Mouse (Mus musculus) lung, adult 2 months (tissue): ENCODE measurements at regions not wholly inside any gene's neighbourhood (a gene's known extent, or its start where the extent isn't known, plus 50 kb on each side); places are given as distances from the start of the nearest gene placed in this dataset.
A peak's percentile ranks its signal among the peaks of the same experiment; 100 is the strongest.

Source experiments
- DNase-seq: peaks from one replicate; pipeline ENCODE4 v3.0.0; 2022
- H3K4me1 ChIP-seq: fragments of 200-500 bp; 2 replicates; pipeline ENCODE4 v1.6.1; 2011; ENCODE audit warnings: low read length; ENCODE audit not compliant: control insufficient read depth, insufficient read depth
- H3K4me3 ChIP-seq: fragments of 200-500 bp; replicated peaks from 2 replicates; pipeline ENCODE3; 2011; ENCODE audit warnings: low read depth, mild to moderate bottlenecking, control low read depth, low read length; ENCODE audit errors: extremely low read depth
- CTCF ChIP-seq: fragments of 200-500 bp; IDR thresholded peaks from 2 replicates; pipeline ENCODE4 v1.5.1; 2011; ENCODE audit warnings: mild to moderate bottlenecking, low read length, control low read depth; ENCODE audit not compliant: insufficient read depth
- POLR2A ChIP-seq: fragments of 200-500 bp; IDR thresholded peaks from 2 replicates; pipeline ENCODE4 v1.6.1; 2011; ENCODE audit warnings: low read depth, mild to moderate bottlenecking, control low read depth, low read length, borderline replicate concordance; ENCODE audit errors: extremely low read depth
- WGBS: fragments of 180-500 bp; shearing (Covaris S2); methylation state at CpG from one replicate; pipeline ENCODE4 v1.1.7; 2018; 5-methylcytosine and 5-hydroxymethylcytosine counted together

- no peak overlapping the region for H3K4me3 ChIP-seq
- 86% methylated on average over 7 of the region's 7 CpGs for WGBS
- no peak for TF ChIP-seq CTCF
- TF ChIP-seq POLR2A, result no peak
- H3K4me1 ChIP-seq, result no peaks in the 10 kb centered on the region
- DNase-seq, result no peak
These were observed 178.9 kb upstream of the Mrps10 start for GRCm38 (mm10) chr17:47189770-47190169.

- 30% methylated on average over 6 of the region's 6 CpGs for WGBS
- TF ChIP-seq POLR2A (no peak), CTCF (no peak)
- Histone ChIP-seq H3K4me1 (peaks cover 11% of the 10 kb centered on the region), H3K4me3 (no peak overlapping the region)
- no peak for DNase-seq
These were observed 173.8 kb upstream of the Ubr2 start for GRCm38 (mm10) chr17:47184148-47184547.

GRCm38 (mm10) chr17:47182118-47182517 is 171.8 kb upstream of the Ubr2 start:
- WGBS, result 29% methylated on average over 6 of the region's 6 CpGs
- peak; percentile 17 for DNase-seq
- Histone ChIP-seq H3K4me3 (no peak overlapping the region), H3K4me1 (peaks cover 11% of the 10 kb centered on the region)
- no peak for TF ChIP-seq POLR2A
- TF ChIP-seq CTCF, result no peak

- Histone ChIP-seq H3K4me1 (peaks cover 12% of the 10 kb centered on the region), H3K4me3 (no peak overlapping the region)
- no peak for DNase-seq
- 45% methylated on average over 5 of the region's 5 CpGs for WGBS
- TF ChIP-seq CTCF, result no peak
- TF ChIP-seq POLR2A, result no peak
These were observed 169.1 kb upstream of the Ubr2 start for GRCm38 (mm10) chr17:47179410-47179809.

GRCm38 (mm10) chr17:47178705-47179104 is 168.3 kb upstream of the Ubr2 start:
- DNase-seq, result no peak
- H3K4me1 ChIP-seq, result peaks cover 9% of the 10 kb centered on the region; the same call in 1 of the 2 replicates
- H3K4me3 ChIP-seq, result no peak overlapping the region
- TF ChIP-seq CTCF (no peak), POLR2A (no peak)
- 55% methylated on average over 5 of the region's 5 CpGs for WGBS

GRCm38 (mm10) chr17:47177671-47178246 is 167.4 kb upstream of the Ubr2 start:
- no peak for TF ChIP-seq CTCF
- no peak for TF ChIP-seq POLR2A
- whole genome bisulfite sequencing, result 61% methylated on average over 8 of the region's 8 CpGs
- H3K4me1 ChIP-seq, result peaks cover 7% of the 10 kb centered on the region; the same call in 1 of the 2 replicates
- DNase-seq, result no peak
- no peak overlapping the region for H3K4me3 ChIP-seq

GRCm38 (mm10) chr17:47176328-47176727 is 166.0 kb upstream of the Ubr2 start:
- no peak for DNase-seq
- Histone ChIP-seq H3K4me1 (0 out of 2 replicates have a peak, but pooled peaks cover 2% of the 10 kb centered on the region), H3K4me3 (no peak overlapping the region)
- no peak for TF ChIP-seq POLR2A
- TF ChIP-seq CTCF, result no peak
- WGBS, result 36% methylated on average over 5 of the region's 5 CpGs

GRCm38 (mm10) chr17:47174748-47175215 is 164.4 kb upstream of the Ubr2 start:
- TF ChIP-seq POLR2A (peak; percentile 83; the same call in 1 of the 2 replicates), CTCF (no peak)
- peak; percentile 63 for DNase-seq
- 17% methylated on average over 12 of the region's 12 CpGs for WGBS
- Histone ChIP-seq H3K4me3 (peak overlapping the region; percentile 61), H3K4me1 (0 out of 2 replicates have a peak, but pooled peaks cover 2% of the 10 kb centered on the region)

GRCm38 (mm10) chr17:47171801-47172200 is 161.4 kb upstream of the Ubr2 start:
- no peak for DNase-seq
- TF ChIP-seq CTCF, result no peak
- no peak for TF ChIP-seq POLR2A

GRCm38 (mm10) chr17:47170978-47171593 is 160.7 kb upstream of the Ubr2 start:
- TF ChIP-seq CTCF (no peak), POLR2A (no peak)
- WGBS, result 78% methylated on average over 13 of the region's 13 CpGs
- no peak for DNase-seq
- H3K4me3 ChIP-seq, result no peak overlapping the region
- no peaks in the 10 kb centered on the region for H3K4me1 ChIP-seq

More at GRCm38 (mm10) chr17:47171801-47172200, 161.4 kb upstream of the Ubr2 start:
- no peak overlapping the region for H3K4me3 ChIP-seq
- 90% methylated on average over 5 of the region's 5 CpGs for WGBS
- H3K4me1 ChIP-seq, result 0 out of 2 replicates have a peak, but pooled peaks cover 2% of the 10 kb centered on the region
